Mouse (Mus musculus) embryonic fibroblast, embryonic 13.5 days (primary cell): ENCODE data around the gene Olfr32. TPM values are rescaled to one million over a fixed set of nuclear protein-coding genes. Genes with fewer than 3 reads are reported as not detected.
"Not testable (repeated sequence)": the region's sequence is repeated elsewhere in the genome, so short reads cannot be mapped to it uniquely, and the experiment has no call there.

Experiments used
- H3K27ac ChIP-seq: 2 replicates; pipeline ENCODE4 v1.5.1; 2012; ENCODE audit warnings: low read length, control low read depth, inconsistent platforms; ENCODE audit not compliant: insufficient read depth
- H3K4me1 ChIP-seq: 2 replicates; pipeline ENCODE4 v1.6.1; 2011; ENCODE audit warnings: low read length; ENCODE audit not compliant: control insufficient read depth, insufficient read depth
- H3K4me3 ChIP-seq: 2 replicates; pipeline ENCODE4 v1.5.1; 2011; ENCODE audit warnings: mild to moderate bottlenecking, control low read depth, low read length; ENCODE audit not compliant: insufficient read depth
- CTCF ChIP-seq: IDR thresholded peaks from 2 replicates; pipeline ENCODE4 v1.5.1; 2011; ENCODE audit warnings: mild to moderate bottlenecking, control low read depth, low read length, moderate library complexity, borderline replicate concordance; ENCODE audit not compliant: insufficient read depth
- POLR2A ChIP-seq: IDR thresholded peaks from 2 replicates; pipeline ENCODE4 v1.6.1; 2011; ENCODE audit warnings: low read depth, mild to moderate bottlenecking, control low read depth, low read length, moderate library complexity
- polyA plus RNA-seq: library from polyadenylated mRNA; stranded (reverse); fragments of >200 nt; gene quantifications from 2 replicates; pipeline ENCODE4 v1.2.4, GENCODE M21; 2011; ENCODE audit warnings: low read depth; ENCODE audit not compliant: missing spikeins, insufficient read length

The Olfr32 gene
- not detected in 2 replicates for polyA plus RNA-seq

GRCm38 (mm10) chr2:90142196-90142595, at the start of gene Olfr32:
TSS of gene Olfr32 (minus strand) at chr2:90142296.
- TF ChIP-seq POLR2A, result no peak
- no peak for TF ChIP-seq CTCF
- no peaks in the 10 kb centered on the region for H3K4me1 ChIP-seq
- no peak within 1 kb of the TSS for H3K4me3 ChIP-seq
- H3K27ac ChIP-seq, result no peak within 1 kb of the TSS

GRCm38 (mm10) chr2:90187082-90187481, 45.0 kb upstream of the Olfr32 start:
- not testable (repeated sequence) for H3K4me3 ChIP-seq, H3K27ac ChIP-seq, H3K4me1 ChIP-seq

- H3K27ac ChIP-seq, H3K4me3 ChIP-seq, H3K4me1 ChIP-seq: not testable (repeated sequence)
Observed at GRCm38 (mm10) chr2:90186082-90186481, 44.0 kb upstream of the Olfr32 start.

GRCm38 (mm10) chr2:90153916-90154315, 11.8 kb upstream of the Olfr32 start:
- Histone ChIP-seq H3K4me1 (no peaks in the 10 kb centered on the region), H3K27ac (no peak overlapping the region), H3K4me3 (no peak overlapping the region)
- TF ChIP-seq CTCF (no peak), POLR2A (no peak)

GRCm38 (mm10) chr2:90152991-90153390, 10.9 kb upstream of the Olfr32 start, which contains the start of gene Olfr1270:
TSS of gene Olfr1270 (minus strand) at chr2:90153091.
- Histone ChIP-seq H3K4me3 (no peak within 1 kb of the TSS), H3K27ac (no peak within 1 kb of the TSS), H3K4me1 (no peaks in the 10 kb centered on the region)
- TF ChIP-seq CTCF (no peak), POLR2A (no peak)

- Histone ChIP-seq H3K4me3 (no peak within 1 kb of the TSS), H3K27ac (no peak within 1 kb of the TSS), H3K4me1 (no peaks in the 10 kb centered on the region)
- TF ChIP-seq POLR2A (no peak), CTCF (no peak)
Observed at GRCm38 (mm10) chr2:90121312-90121711, 20.8 kb downstream of the Olfr32 start, which contains the start of gene Olfr1269. TSS of gene Olfr1269 (minus strand) at chr2:90121412.

Other genes starting within 250 kb of the Olfr32 start
- gene Olfr1258, start 215.0 kb downstream of the Olfr32 start, polyA plus RNA-seq, result not detected in 2 replicates
- gene Olfr1259, start 193.6 kb downstream of the Olfr32 start, polyA plus RNA-seq, result not detected in 2 replicates
- not detected in 2 replicates for gene Olfr1260, start 168.0 kb downstream of the Olfr32 start, polyA plus RNA-seq
- gene Olfr1261, start 151.1 kb downstream of the Olfr32 start, polyA plus RNA-seq, result not detected in 2 replicates
- not detected in 2 replicates for gene Olfr1262, start 142.2 kb downstream of the Olfr32 start, polyA plus RNA-seq
- gene Olfr1263, start 130.2 kb downstream of the Olfr32 start, polyA plus RNA-seq, result not detected in 2 replicates
- gene Olfr1264, start 116.7 kb downstream of the Olfr32 start, polyA plus RNA-seq, result not detected in 2 replicates
- not detected in 2 replicates for gene Olfr1265, start 107.0 kb downstream of the Olfr32 start, polyA plus RNA-seq
- gene Olfr140, start 78.7 kb downstream of the Olfr32 start, polyA plus RNA-seq, result not detected in 2 replicates
- not detected in 2 replicates for gene Olfr1269, start 20.9 kb downstream of the Olfr32 start, polyA plus RNA-seq
- not detected in 2 replicates for gene Olfr1270, start 10.8 kb upstream of the Olfr32 start, polyA plus RNA-seq
- not detected in 2 replicates for gene Olfr1506, start 82.2 kb upstream of the Olfr32 start, polyA plus RNA-seq
- gene Olfr142, start 115.3 kb upstream of the Olfr32 start, polyA plus RNA-seq, result not detected in 2 replicates
- gene Olfr1271, start 128.7 kb upstream of the Olfr32 start, polyA plus RNA-seq, result not detected in 2 replicates
- gene Olfr1272, start 150.5 kb upstream of the Olfr32 start, polyA plus RNA-seq, result not detected in 2 replicates
- 0.88 TPM in 1 of 2 replicates, not detected in the other for gene Gm13769, start 179.9 kb upstream of the Olfr32 start, polyA plus RNA-seq